Mouse (Mus musculus) left cerebral cortex, adult 2 months (tissue): ENCODE measurements at regions not wholly inside any gene's neighbourhood (a gene's known extent, or its start where the extent isn't known, plus 50 kb on each side); places are given as distances from the start of the nearest gene placed in this dataset.

Experiments used
- DNase-seq, 2 experiments: peaks; one replicate each; pipeline ENCODE4 v3.0.0; 2021 to 2022; ENCODE audit warnings: low spot score in 2 of 2, mixed read lengths in 1 of 2; ENCODE audit errors: extremely low spot score in 1 of 2
- H3K27ac ChIP-seq: fragments of 200-600 bp; 2 replicates; pipeline ENCODE4 v1.8.1; 2022
- H3K4me3 ChIP-seq: fragments of 200-600 bp; 2 replicates; pipeline ENCODE4 v1.8.1; 2022
- CTCF ChIP-seq: fragments of 200-600 bp; IDR thresholded peaks from 2 replicates; pipeline ENCODE4 v1.8.1; 2022; ENCODE audit warnings: antibody characterized with exemption, mild to moderate bottlenecking, moderate library complexity
- intact Hi-C: fragments of 180-260 bp; cut with DNase I; formaldehyde crosslinking; loops from one replicate; pipeline ENCODE4 v1.15.1; 2025

GRCm38 (mm10) chr4:10155705-10156390, 718.5 kb upstream of the 2610301B20Rik start:
- no peak overlapping the region for H3K27ac ChIP-seq
- no peak overlapping the region for H3K4me3 ChIP-seq
- TF ChIP-seq CTCF = no peak
- intact Hi-C loops = no loop called here
- no peak for DNase-seq

- Histone ChIP-seq H3K4me3 (no peak overlapping the region), H3K27ac (no peak overlapping the region)
- TF ChIP-seq CTCF = no peak
- no peak for DNase-seq
- intact Hi-C loops = no loop called here
Measured at GRCm38 (mm10) chr4:10189896-10190295, 684.4 kb upstream of the 2610301B20Rik start.

GRCm38 (mm10) chr4:10197245-10197943, 676.9 kb upstream of the 2610301B20Rik start:
- intact Hi-C loops = no loop called here
- no peak overlapping the region for H3K4me3 ChIP-seq
- DNase-seq = no peak
- TF ChIP-seq CTCF = no peak
- H3K27ac ChIP-seq = no peak overlapping the region

- no peak for DNase-seq
- Histone ChIP-seq H3K27ac (no peak overlapping the region), H3K4me3 (no peak overlapping the region)
- intact Hi-C loops = no loop called here
- TF ChIP-seq CTCF = peak; percentile 27
Measured at GRCm38 (mm10) chr4:10201835-10202234, 672.5 kb upstream of the 2610301B20Rik start.

GRCm38 (mm10) chr4:10204224-10204623, 670.1 kb upstream of the 2610301B20Rik start:
- no peak for DNase-seq
- intact Hi-C loops = no loop called here
- no peak for TF ChIP-seq CTCF
- Histone ChIP-seq H3K27ac (no peak overlapping the region), H3K4me3 (no peak overlapping the region)

GRCm38 (mm10) chr4:10209324-10209923, 664.9 kb upstream of the 2610301B20Rik start:
- DNase-seq = no peak
- intact Hi-C loops = no loop called here
- H3K4me3 ChIP-seq = no peak overlapping the region
- TF ChIP-seq CTCF = no peak
- no peak overlapping the region for H3K27ac ChIP-seq

GRCm38 (mm10) chr4:10211303-10211702, 663.0 kb upstream of the 2610301B20Rik start:
- intact Hi-C loops = no loop called here
- DNase-seq = no peak
- Histone ChIP-seq H3K27ac (no peak overlapping the region), H3K4me3 (no peak overlapping the region)
- no peak for TF ChIP-seq CTCF

GRCm38 (mm10) chr4:10235324-10235723, 639.0 kb upstream of the 2610301B20Rik start:
- no peak for DNase-seq
- no peak for TF ChIP-seq CTCF
- intact Hi-C loops = no loop called here
- Histone ChIP-seq H3K27ac (no peak overlapping the region), H3K4me3 (no peak overlapping the region)

- no peak for TF ChIP-seq CTCF
- Histone ChIP-seq H3K4me3 (no peak overlapping the region), H3K27ac (no peak overlapping the region)
- intact Hi-C loops = no loop called here
- no peak for DNase-seq
Measured at GRCm38 (mm10) chr4:10242117-10242516, 632.2 kb upstream of the 2610301B20Rik start.

- intact Hi-C loops = no loop called here
- no peak overlapping the region for H3K4me3 ChIP-seq
- no peak overlapping the region for H3K27ac ChIP-seq
- no peak for TF ChIP-seq CTCF
- no peak for DNase-seq
Measured at GRCm38 (mm10) chr4:10242909-10243308, 631.4 kb upstream of the 2610301B20Rik start.

- intact Hi-C loops = no loop called here
- no peak for DNase-seq
- Histone ChIP-seq H3K4me3 (no peak overlapping the region), H3K27ac (no peak overlapping the region)
- TF ChIP-seq CTCF = no peak
Measured at GRCm38 (mm10) chr4:10254029-10254690, 620.1 kb upstream of the 2610301B20Rik start.

GRCm38 (mm10) chr4:10257537-10257936, 616.8 kb upstream of the 2610301B20Rik start:
- no peak overlapping the region for H3K27ac ChIP-seq
- no peak overlapping the region for H3K4me3 ChIP-seq
- no peak for TF ChIP-seq CTCF
- intact Hi-C loops = no loop called here
- DNase-seq = no peak
